Mouse (Mus musculus) hindbrain, embryonic 12.5 days (tissue): ENCODE measurements around the gene Polr3b. TPM values are rescaled to one million over a fixed set of nuclear protein-coding genes. Genes with fewer than 3 reads are reported as not detected.
A peak's percentile ranks its signal among the peaks of the same experiment; 100 is the strongest.

ENCODE experiments used
- ATAC-seq: fragments of 200-750 bp; cut with Nextera tagmentation; 2 replicates; pipeline ENCODE4 v1.8.0; 2017; ENCODE audit warnings: moderate TSS enrichment; ENCODE audit not compliant: low FRiP score
- H3K27ac ChIP-seq: fragments of 300-500 bp; sonication (generic); 2 replicates; pipeline ENCODE4 v1.5.1; 2016; ENCODE audit warnings: mild to moderate bottlenecking
- H3K27me3 ChIP-seq: fragments of 300-500 bp; sonication (generic); 2 replicates; pipeline ENCODE4 v1.6.1; 2016; ENCODE audit warnings: mild to moderate bottlenecking
- H3K36me3 ChIP-seq: fragments of 300-500 bp; sonication (generic); 2 replicates; pipeline ENCODE4 v1.6.1; 2016; ENCODE audit warnings: mild to moderate bottlenecking
- H3K4me1 ChIP-seq: fragments of 300-500 bp; sonication (generic); 2 replicates; pipeline ENCODE4 v1.6.1; 2016
- H3K4me2 ChIP-seq: fragments of 300-500 bp; sonication (generic); replicated peaks from 2 replicates; pipeline ENCODE4 v1.6.1; 2016; ENCODE audit warnings: mild to moderate bottlenecking
- H3K4me3 ChIP-seq: fragments of 300-500 bp; sonication (generic); 2 replicates; pipeline ENCODE4 v1.5.1; 2016; ENCODE audit warnings: mild to moderate bottlenecking
- H3K9ac ChIP-seq: fragments of 300-500 bp; sonication (generic); 2 replicates; pipeline ENCODE4 v1.6.1; 2016; ENCODE audit warnings: mild to moderate bottlenecking, moderate library complexity
- H3K9me3 ChIP-seq: fragments of 300-500 bp; sonication (generic); replicated peaks from 2 replicates; pipeline ENCODE4 v1.6.1; 2016; ENCODE audit warnings: mild to moderate bottlenecking
- WGBS: fragments of 180-500 bp; shearing (Covaris S2); methylation state at CpG from one replicate; pipeline ENCODE4 v1.1.7; 2016; 5-methylcytosine and 5-hydroxymethylcytosine counted together
- polyA plus RNA-seq: library from polyadenylated mRNA; unstranded; fragments of >200 nt; fragmentation: Nextera tagmentation; extraction: Ambion mirVana; gene quantifications from 2 replicates; pipeline ENCODE4 v1.2.1, GENCODE M21; 2016

Gene Polr3b
- 19.3 and 22.9 TPM in 2 replicates for polyA plus RNA-seq

DNA sequence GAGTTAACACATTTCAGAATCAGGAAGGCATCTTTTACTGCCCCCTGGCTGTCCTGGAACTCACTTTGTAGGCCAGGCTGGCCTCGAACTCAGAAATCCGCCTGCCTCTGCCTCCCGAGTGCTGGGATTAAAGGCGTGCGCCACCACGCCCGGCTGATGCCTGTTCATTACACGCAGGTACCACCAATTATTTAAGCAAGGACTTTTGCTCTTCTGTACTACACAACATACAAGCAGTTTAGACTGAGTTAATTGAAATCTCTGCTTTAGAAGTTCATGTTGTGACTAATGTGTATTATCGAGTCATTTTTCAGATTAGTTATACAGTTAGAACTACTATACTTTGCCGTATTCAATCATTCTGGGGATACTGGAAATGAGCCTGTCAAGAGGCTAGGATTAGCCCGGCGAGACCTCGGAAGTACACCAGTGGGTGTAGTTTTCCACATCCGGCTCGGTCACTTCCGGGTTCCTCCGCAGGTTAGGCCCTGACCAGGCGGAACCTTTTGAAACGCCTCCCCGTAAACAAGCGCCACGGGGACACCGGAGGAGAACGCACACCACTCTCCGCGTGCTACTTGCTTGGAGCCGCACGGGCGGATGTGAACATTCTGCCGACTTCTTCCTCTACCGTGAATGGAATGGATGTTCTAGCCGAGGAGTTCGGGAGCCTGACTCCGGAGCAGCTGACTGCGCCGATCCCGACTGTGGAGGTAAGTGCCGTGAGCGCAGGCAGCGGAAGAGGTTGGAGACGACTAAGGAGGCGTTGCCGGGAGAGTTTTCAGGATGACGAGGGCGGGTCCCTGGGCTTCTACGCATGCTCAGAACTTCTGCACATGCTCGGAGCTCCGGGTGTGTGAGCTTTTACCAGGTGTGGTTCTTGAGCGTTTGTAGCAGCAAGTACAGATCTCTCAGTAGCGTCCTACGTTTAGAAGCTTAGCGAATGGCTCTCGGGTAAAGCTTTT lies at the start of gene Polr3b:
Polr3b (plus strand) TSS at position 467 of the 965 bp plus-strand sequence.
- Histone ChIP-seq H3K27ac (peak within 1 kb of the TSS; percentile 95), H3K4me1 (peaks cover 14% of the 10 kb centered on the region), H3K4me3 (peak within 1 kb of the TSS; percentile 70), H3K36me3 (no peaks in the 10 kb centered on the region), H3K4me2 (peak within 1 kb of the TSS; percentile 75), H3K9me3 (no peaks in the 10 kb centered on the region), H3K27me3 (no peaks in the 10 kb centered on the region), H3K9ac (peak within 1 kb of the TSS; percentile 65)
- 8% methylated on average over 53 of the region's 53 CpGs for WGBS
- peak; percentile 96 for ATAC-seq

DNA sequence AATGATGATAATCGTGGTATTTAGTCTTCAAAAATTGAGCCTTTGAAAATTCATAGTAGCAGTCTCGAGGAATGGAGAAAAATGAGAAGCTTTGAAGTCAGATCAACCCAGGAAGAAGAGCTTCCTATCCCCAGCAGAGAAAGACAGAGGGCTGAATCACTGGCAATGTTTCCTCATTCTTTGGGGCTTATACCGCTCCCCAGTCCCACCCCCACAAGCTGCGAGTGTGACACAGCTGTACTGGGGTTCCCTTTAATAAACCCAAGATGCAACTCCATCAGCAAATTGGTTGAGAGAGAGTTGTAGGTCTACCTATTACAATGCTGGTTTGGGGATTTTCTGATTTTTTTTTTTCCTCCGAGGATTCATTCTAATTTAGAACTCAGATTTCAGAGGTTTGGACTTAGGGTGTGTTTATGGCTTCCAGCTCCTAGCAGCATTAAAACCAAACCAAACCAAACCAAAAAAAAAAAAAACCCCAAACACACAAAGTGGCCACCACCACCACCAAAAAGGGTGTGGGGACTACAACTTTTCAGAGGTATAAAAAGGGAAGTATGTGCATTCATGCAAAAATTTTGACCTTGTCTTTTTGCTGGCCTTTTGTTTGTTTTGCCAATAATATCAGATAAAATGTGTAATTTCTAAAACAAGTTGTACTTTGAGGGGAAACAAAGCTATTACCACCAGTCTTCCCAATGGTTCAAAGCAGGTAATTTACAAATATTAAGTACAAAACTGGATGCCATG lies 48.2 kb upstream of the Polr3b start:
- WGBS, result 69% methylated on average over 5 of the region's 5 CpGs
- no peaks in the 10 kb centered on the region for H3K36me3 ChIP-seq
- no peak overlapping the region for H3K27ac ChIP-seq
- no peak overlapping the region for H3K4me3 ChIP-seq
- peaks cover 11% of the 10 kb centered on the region for H3K4me1 ChIP-seq
- ATAC-seq, result no peak
- H3K9me3 ChIP-seq, result no peaks in the 10 kb centered on the region
- no peak overlapping the region for H3K9ac ChIP-seq
- no peak overlapping the region for H3K4me2 ChIP-seq
- H3K27me3 ChIP-seq, result 0 out of 2 replicates have a peak, but pooled peaks cover 4% of the 10 kb centered on the region

DNA sequence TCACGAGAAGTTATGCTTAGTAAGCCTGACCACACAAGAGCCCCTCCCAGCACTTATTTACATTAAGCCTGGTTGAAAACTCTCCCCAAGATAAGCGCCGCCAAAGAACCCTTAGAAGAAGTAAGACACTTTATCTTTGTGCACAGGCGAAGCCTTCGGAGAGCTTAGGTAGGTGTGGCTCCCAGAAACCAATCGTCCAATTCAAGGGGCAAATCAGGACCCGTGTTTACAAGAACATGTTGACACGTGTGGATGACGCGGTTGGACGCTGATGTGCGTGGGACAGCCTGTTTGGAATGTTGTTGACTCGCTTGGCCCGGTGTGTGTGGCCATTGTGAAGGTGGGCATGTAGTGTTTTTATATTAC lies 46.1 kb upstream of the Polr3b start:
- H3K27ac ChIP-seq, result no peak overlapping the region
- H3K9ac ChIP-seq, result peak overlapping the region; percentile 65
- WGBS, result 1% methylated on average over 14 of the region's 14 CpGs
- H3K4me1 ChIP-seq, result peaks cover 11% of the 10 kb centered on the region
- no peaks in the 10 kb centered on the region for H3K9me3 ChIP-seq
- H3K4me2 ChIP-seq, result peak overlapping the region; percentile 95
- 0 out of 2 replicates have a peak, but pooled peaks cover 4% of the 10 kb centered on the region for H3K27me3 ChIP-seq
- H3K4me3 ChIP-seq, result peak overlapping the region; percentile 69
- ATAC-seq, result peak; percentile 80
- H3K36me3 ChIP-seq, result no peaks in the 10 kb centered on the region

DNA sequence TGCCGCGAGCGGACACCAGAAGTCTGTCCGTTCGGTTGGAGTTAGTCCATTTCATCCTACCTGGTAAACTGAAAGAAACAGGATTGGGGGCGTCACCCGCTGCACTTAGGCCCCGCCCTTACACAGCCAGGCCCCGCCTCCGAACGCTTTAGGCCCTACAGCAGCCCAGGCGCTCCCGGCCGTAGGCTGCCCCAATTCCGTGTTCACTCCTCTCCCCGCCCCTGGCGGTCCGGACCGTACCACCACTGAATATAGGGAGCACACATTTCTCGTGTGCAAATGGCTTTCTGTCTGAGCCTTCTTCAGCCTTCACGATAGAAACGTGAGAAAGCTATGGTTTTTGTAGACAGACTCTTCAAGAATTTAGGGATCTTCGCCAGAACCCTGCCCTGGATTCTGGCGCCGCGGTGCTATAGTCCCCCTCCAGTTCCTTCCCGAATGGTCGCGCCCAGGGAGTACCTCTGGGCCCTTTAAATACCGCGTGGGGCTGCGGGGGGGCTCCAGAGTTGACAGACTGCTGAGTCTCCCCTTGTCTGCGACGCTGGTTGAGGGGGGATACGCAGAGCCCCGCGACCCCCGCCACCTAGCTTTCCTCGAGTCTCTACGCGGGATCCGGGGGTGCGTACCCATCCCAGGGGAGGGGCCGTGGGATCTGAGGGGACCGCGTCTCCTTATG lies 45.6 kb upstream of the Polr3b start, which contains the start of gene Tcp11l2:
Tcp11l2 (plus strand) TSS at position 232 of the 676 bp plus-strand sequence.
- under 1% methylated on average over 46 of the region's 46 CpGs for WGBS
- Histone ChIP-seq H3K4me1 (peaks cover 11% of the 10 kb centered on the region), H3K4me2 (peak within 1 kb of the TSS; percentile 95), H3K27me3 (0 out of 2 replicates have a peak, but pooled peaks cover 4% of the 10 kb centered on the region), H3K9ac (peak within 1 kb of the TSS; percentile 65), H3K9me3 (no peaks in the 10 kb centered on the region), H3K27ac (peak within 1 kb of the TSS; percentile 61; the same call in 1 of the 2 replicates), H3K36me3 (no peaks in the 10 kb centered on the region), H3K4me3 (peak within 1 kb of the TSS; percentile 69)
- peak; percentile 98 for ATAC-seq

DNA sequence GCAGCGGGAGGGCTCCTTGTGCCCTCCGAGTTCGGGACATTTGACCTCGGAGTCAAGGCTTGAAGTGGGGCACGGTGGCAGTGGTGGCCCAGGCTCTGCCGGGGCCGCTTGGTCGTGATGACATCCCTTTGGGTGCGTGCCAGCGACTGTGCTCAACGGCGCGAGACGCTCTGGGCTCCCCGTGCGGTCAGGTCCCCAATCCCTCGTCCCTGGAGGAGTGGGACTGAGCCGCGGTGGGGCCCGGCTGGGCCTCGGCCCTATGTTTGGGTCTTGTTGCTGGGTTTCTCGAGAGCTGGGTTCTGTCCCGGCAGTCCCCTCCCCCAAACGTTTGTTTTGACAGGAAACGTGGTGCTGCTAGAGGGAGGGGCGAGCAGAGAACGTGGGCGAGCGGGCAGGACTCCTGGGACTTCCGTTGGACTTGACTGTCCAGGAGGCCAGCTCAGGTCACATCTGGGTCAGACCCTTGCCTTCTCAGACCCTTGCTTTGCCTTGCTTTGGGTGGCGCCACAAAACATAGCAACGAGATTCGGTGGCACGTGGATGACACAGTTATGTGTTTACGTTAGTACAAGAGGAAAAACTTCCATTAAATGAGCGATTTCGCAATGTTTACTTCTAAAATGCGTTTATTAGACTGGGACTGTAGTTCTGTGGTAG lies 44.9 kb upstream of the Polr3b start:
- Histone ChIP-seq H3K4me1 (peaks cover 11% of the 10 kb centered on the region), H3K4me3 (peak overlapping the region; percentile 69), H3K27ac (peak overlapping the region; percentile 61; the same call in 1 of the 2 replicates), H3K36me3 (no peaks in the 10 kb centered on the region), H3K4me2 (peak overlapping the region; percentile 95), H3K9me3 (no peaks in the 10 kb centered on the region), H3K27me3 (0 out of 2 replicates have a peak, but pooled peaks cover 4% of the 10 kb centered on the region), H3K9ac (peak overlapping the region; percentile 65)
- WGBS, result 6% methylated on average over 38 of the region's 38 CpGs
- peak; percentile 70 for ATAC-seq

DNA sequence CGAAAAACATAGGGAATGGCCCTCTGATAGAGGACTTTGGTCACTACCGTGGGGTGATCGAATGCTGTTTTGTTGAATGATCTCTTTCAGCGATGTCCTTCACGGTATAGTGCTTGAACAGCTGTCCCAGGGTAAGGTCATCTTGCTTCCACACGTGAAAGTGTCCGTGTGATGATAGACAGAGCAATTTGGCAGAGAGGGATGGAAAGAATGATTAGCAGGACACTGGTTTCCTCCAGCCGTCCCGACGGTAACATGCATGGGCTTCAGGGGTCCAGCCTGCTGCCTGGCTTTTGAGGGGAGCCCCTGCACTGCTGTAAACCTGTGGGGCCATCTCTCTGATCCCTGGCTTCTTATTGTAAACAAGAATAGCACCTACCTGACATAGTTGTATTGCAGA lies 43.4 kb upstream of the Polr3b start:
- Histone ChIP-seq H3K4me2 (no peak overlapping the region), H3K9me3 (no peaks in the 10 kb centered on the region), H3K4me3 (no peak overlapping the region), H3K4me1 (peaks cover 11% of the 10 kb centered on the region), H3K27ac (no peak overlapping the region), H3K36me3 (no peaks in the 10 kb centered on the region), H3K9ac (no peak overlapping the region), H3K27me3 (0 out of 2 replicates have a peak, but pooled peaks cover 4% of the 10 kb centered on the region)
- 86% methylated on average over 10 of the region's 10 CpGs for WGBS
- ATAC-seq, result no peak

DNA sequence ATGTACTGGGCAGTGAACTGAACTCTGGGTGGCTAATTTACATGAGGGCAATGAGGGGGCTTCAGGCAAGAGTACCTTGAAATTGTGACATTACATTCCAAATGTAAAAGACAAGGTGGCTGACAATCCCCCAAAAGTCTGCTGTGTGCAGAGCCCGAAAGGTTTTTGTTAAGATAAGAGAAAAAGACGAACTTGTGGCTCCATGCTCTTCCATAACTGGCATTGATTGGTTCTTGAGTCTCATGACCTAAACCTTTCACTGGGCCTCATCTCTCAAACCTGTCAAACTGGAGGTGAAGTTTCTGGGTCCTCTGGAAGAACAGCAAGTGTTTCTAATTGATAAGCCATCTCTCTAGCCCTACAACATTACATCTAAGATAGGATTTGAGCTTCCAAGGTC lies 42.6 kb upstream of the Polr3b start:
- no peaks in the 10 kb centered on the region for H3K9me3 ChIP-seq
- no peak overlapping the region for H3K9ac ChIP-seq
- no peak overlapping the region for H3K4me3 ChIP-seq
- no peak overlapping the region for H3K4me2 ChIP-seq
- H3K36me3 ChIP-seq, result no peaks in the 10 kb centered on the region
- ATAC-seq, result no peak
- H3K27ac ChIP-seq, result no peak overlapping the region
- H3K4me1 ChIP-seq, result peaks cover 11% of the 10 kb centered on the region
- H3K27me3 ChIP-seq, result 0 out of 2 replicates have a peak, but pooled peaks cover 4% of the 10 kb centered on the region
- WGBS, result 82% methylated on average over 2 of the region's 2 CpGs

DNA sequence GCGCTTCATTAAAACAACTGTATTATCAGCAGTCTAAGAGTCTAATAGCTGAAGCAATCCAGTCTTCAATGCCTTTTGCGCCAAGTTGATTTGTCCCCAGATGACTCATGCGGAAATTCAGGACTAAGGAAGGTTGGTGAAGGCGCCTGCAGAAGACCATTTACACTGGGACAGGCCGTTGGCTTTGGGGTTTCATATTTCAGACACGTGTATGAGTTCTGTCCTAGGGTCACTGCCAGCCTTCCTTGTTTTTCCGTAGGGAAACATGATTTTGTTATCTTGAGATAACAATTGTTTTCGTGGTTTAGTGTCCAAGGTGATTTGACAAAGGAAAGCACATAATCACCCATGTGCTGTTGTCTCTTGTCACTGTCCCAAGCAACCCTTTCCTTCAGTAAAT lies 40.9 kb upstream of the Polr3b start:
- Histone ChIP-seq H3K4me1 (peaks cover 11% of the 10 kb centered on the region), H3K9ac (no peak overlapping the region), H3K4me3 (no peak overlapping the region), H3K9me3 (no peaks in the 10 kb centered on the region), H3K27ac (no peak overlapping the region), H3K36me3 (no peaks in the 10 kb centered on the region), H3K27me3 (0 out of 2 replicates have a peak, but pooled peaks cover 4% of the 10 kb centered on the region), H3K4me2 (no peak overlapping the region)
- WGBS, result 74% methylated on average over 8 of the region's 8 CpGs
- no peak for ATAC-seq

DNA sequence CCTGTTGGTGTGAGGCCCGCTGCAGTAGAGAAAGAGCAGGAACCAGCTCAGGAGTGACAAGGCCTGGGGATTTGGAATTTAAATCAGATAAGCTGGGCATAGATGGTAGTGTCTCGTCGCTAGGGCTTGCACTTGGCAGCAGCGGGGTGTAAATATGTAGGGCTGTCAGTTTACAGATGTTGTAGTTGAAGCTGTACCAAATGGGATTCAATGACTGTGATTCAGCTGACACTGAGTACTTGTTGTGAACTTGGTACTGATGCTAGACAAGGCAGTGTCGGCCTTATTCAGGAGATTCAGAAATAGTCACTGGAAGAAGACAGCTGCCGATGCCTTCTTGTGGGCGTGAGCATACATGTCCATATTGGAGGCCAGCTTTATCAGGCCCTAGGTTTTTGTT lies 39.9 kb upstream of the Polr3b start:
- 0 out of 2 replicates have a peak, but pooled peaks cover 4% of the 10 kb centered on the region for H3K27me3 ChIP-seq
- no peak for ATAC-seq
- no peak overlapping the region for H3K27ac ChIP-seq
- H3K36me3 ChIP-seq, result no peaks in the 10 kb centered on the region
- no peak overlapping the region for H3K4me2 ChIP-seq
- H3K9ac ChIP-seq, result no peak overlapping the region
- 81% methylated on average over 7 of the region's 7 CpGs for WGBS
- no peaks in the 10 kb centered on the region for H3K9me3 ChIP-seq
- H3K4me3 ChIP-seq, result no peak overlapping the region
- H3K4me1 ChIP-seq, result peaks cover 9% of the 10 kb centered on the region

DNA sequence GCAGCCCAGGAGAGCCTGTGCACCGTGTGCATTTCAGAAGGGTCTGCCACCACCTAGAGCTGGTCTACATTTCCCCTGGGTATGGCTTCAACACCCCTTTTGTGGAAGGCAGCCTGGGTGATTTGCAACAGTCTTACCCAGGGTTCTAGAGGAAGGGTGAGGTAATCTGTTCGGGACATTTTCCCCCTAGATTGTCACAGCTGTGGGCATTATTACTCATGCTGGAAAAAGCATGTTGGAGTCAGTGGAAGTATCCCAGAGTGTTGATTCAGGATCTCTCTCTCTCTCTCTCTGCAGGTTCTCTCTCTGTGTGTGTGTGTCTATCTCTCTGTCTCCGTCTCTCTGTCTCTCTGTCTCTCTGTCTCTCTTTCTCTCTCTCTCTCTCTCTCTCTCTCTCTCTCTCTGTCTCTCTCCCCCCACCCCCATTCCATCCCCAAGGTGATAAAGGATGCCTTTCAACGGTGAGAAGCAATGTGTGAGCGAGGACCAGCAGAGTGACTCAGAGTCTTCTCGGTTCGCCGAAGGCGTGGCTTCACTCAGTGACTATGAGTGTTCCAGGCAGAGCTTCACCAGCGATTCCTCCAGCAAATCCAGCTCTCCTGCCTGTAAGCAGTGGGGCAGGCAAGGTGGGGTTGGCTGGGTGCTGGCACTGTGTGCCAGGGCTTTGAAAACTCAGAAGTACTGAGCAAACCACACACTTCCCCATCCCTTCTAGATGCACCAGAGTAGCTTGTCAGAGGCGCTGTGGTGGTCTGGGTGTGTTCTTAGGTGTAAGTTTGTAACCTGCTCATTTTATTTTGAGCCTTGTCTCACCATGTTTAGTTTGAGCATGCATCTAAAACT lies 37.4 kb upstream of the Polr3b start:
- 72% methylated on average over 11 of the region's 11 CpGs for WGBS
- no peaks in the 10 kb centered on the region for H3K4me1 ChIP-seq

DNA sequence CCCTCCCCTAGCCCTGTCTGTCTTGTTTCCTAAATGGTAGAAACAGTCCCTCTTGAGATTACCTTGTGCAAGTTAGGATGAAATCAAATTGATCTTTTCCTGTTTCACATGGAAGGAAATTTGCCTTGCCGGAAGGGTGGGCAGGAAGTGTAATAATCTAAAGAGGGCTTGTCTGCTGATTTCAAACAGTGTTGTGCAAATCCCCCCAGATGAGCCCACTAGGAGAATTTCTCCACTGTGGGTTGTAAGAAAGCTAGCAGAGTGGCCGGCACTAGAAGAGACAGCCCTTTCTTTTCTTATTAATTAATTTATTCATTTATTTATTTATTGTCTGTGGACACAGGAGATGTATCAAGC lies 36.8 kb upstream of the Polr3b start:
- Histone ChIP-seq H3K9me3 (no peaks in the 10 kb centered on the region), H3K4me3 (no peak overlapping the region), H3K36me3 (no peaks in the 10 kb centered on the region; the same call in 1 of the 2 replicates), H3K4me1 (no peaks in the 10 kb centered on the region), H3K9ac (no peak overlapping the region), H3K4me2 (no peak overlapping the region), H3K27ac (no peak overlapping the region), H3K27me3 (no peaks in the 10 kb centered on the region)
- no peak for ATAC-seq
- 91% methylated on average over 2 of the region's 2 CpGs for WGBS

More for the DNA sequence above, 37.4 kb upstream of the Polr3b start:
- no peaks in the 10 kb centered on the region for H3K27me3 ChIP-seq
- no peaks in the 10 kb centered on the region for H3K9me3 ChIP-seq
- H3K36me3 ChIP-seq, result no peaks in the 10 kb centered on the region
- H3K4me3 ChIP-seq, result no peak overlapping the region
- no peak overlapping the region for H3K9ac ChIP-seq
- no peak overlapping the region for H3K4me2 ChIP-seq
- H3K27ac ChIP-seq, result no peak overlapping the region
- ATAC-seq, result no peak
